ENCODE assay signal across 8 mouse cellular contexts in genomic region chr11:50325496-50326301, GRCm38 (mm10). TPM values are rescaled to one million over a fixed set of nuclear protein-coding genes. Genes with fewer than 3 reads are reported as not detected.
A peak's percentile ranks its signal among the peaks of the same experiment; 100 is the strongest.
DNase-seq lines count a peak whose midpoint lies in the region; ATAC-seq and TF ChIP-seq lines count a peak whose summit lies in the region.

Gene Canx, minus strand, starts transcription at chr11:50325673.

- H3K36me3 ChIP-seq in E14TG2a.4 (ENCODE audit: insufficient read depth, low read length) = peaks cover 58% of the 10 kb centered on the region
- H3K36me3 ChIP-seq in forebrain, embryonic 12.5 days (replicated peaks) = 0 out of 2 replicates have a peak, but pooled peaks cover 6% of the 10 kb centered on the region
- no peaks in the 10 kb centered on the region for H3K36me3 ChIP-seq in heart, postnatal 0 days (replicated peaks; ENCODE audit: control insufficient read depth, insufficient read depth, low read length)
- no peaks in the 10 kb centered on the region for H3K36me3 ChIP-seq in liver, embryonic 16.5 days (ENCODE audit: control insufficient read depth, insufficient read depth)
- no peaks in the 10 kb centered on the region for H3K36me3 ChIP-seq in neural tube, embryonic 13.5 days
- no peaks in the 10 kb centered on the region for H3K36me3 ChIP-seq in testis, adult 2 months (ENCODE audit: control insufficient read depth, insufficient read depth, low read length)

- H3K9me3 ChIP-seq in E14TG2a.4 (ENCODE audit: low read length) = no peaks in the 10 kb centered on the region
- no peaks in the 10 kb centered on the region for H3K9me3 ChIP-seq in forebrain, embryonic 12.5 days
- no peaks in the 10 kb centered on the region for H3K9me3 ChIP-seq in heart, postnatal 0 days (replicated peaks; ENCODE audit: control insufficient read depth, low read length)
- H3K9me3 ChIP-seq in liver, embryonic 16.5 days (replicated peaks; ENCODE audit: control insufficient read depth, low read length) = no peaks in the 10 kb centered on the region
- H3K9me3 ChIP-seq in neural tube, embryonic 13.5 days = no peaks in the 10 kb centered on the region

- H3K9ac ChIP-seq in forebrain, embryonic 12.5 days = peak within 1 kb of the TSS; percentile 91
- peak within 1 kb of the TSS; percentile 93 for H3K9ac ChIP-seq in heart, postnatal 0 days (replicated peaks; ENCODE audit: low read depth, low read length)
- H3K9ac ChIP-seq in liver, embryonic 16.5 days (ENCODE audit: low read depth, low read length) = peak within 1 kb of the TSS; percentile 93
- H3K9ac ChIP-seq in neural tube, embryonic 13.5 days = peak within 1 kb of the TSS; percentile 97

- TF ChIP-seq POLR2A in testis, adult 2 months (IDR thresholded peaks at IDR 0.05; ENCODE audit: control insufficient read depth, low read depth, low read length) = peak; percentile 94

- H3K4me2 ChIP-seq in forebrain, embryonic 12.5 days = peak within 1 kb of the TSS; percentile 88
- H3K4me2 ChIP-seq in heart, postnatal 0 days (ENCODE audit: low read depth, low read length) = peak within 1 kb of the TSS; percentile 88
- peak within 1 kb of the TSS; percentile 84 for H3K4me2 ChIP-seq in liver, embryonic 16.5 days (ENCODE audit: low read depth, low read length)
- peak within 1 kb of the TSS; percentile 88 for H3K4me2 ChIP-seq in neural tube, embryonic 13.5 days

- no peaks in the 10 kb centered on the region for H3K27me3 ChIP-seq in E14TG2a.4 (ENCODE audit: insufficient read depth, low read length)
- H3K27me3 ChIP-seq in forebrain, embryonic 12.5 days = no peaks in the 10 kb centered on the region
- no peaks in the 10 kb centered on the region for H3K27me3 ChIP-seq in heart, postnatal 0 days (ENCODE audit: control insufficient read depth, insufficient read depth, low read length)
- H3K27me3 ChIP-seq in liver, embryonic 16.5 days (ENCODE audit: control insufficient read depth, insufficient read depth, low read depth, low read length) = no peaks in the 10 kb centered on the region
- no peaks in the 10 kb centered on the region for H3K27me3 ChIP-seq in neural tube, embryonic 13.5 days
- H3K27me3 ChIP-seq in testis, adult 2 months (ENCODE audit: control insufficient read depth, insufficient read depth, low read length) = no peaks in the 10 kb centered on the region

- peak within 1 kb of the TSS; percentile 90 for H3K27ac ChIP-seq in forebrain, embryonic 12.5 days
- peak within 1 kb of the TSS; percentile 92 for H3K27ac ChIP-seq in heart, postnatal 0 days (ENCODE audit: low read depth)
- H3K27ac ChIP-seq in liver, embryonic 16.5 days (ENCODE audit: low read length) = peak within 1 kb of the TSS; percentile 89
- peak within 1 kb of the TSS; percentile 93 for H3K27ac ChIP-seq in neural tube, embryonic 13.5 days (replicated peaks)
- peak within 1 kb of the TSS; percentile 98 for H3K27ac ChIP-seq in testis, adult 2 months (ENCODE audit: control insufficient read depth, insufficient read depth, low read depth, low read length)

- under 1% methylated on average over 64 of the region's 64 CpGs for WGBS in forebrain, embryonic 12.5 days
- WGBS in heart, postnatal 0 days = under 1% methylated on average over 64 of the region's 64 CpGs
- WGBS in liver, embryonic 16.5 days (ENCODE audit: insufficient replicate concordance) = under 1% methylated on average over 64 of the region's 64 CpGs
- under 1% methylated on average over 64 of the region's 64 CpGs for WGBS in neural tube, embryonic 13.5 days

- peaks cover 52% of the 10 kb centered on the region for H3K4me1 ChIP-seq in E14TG2a.4 (replicated peaks; ENCODE audit: low read depth, low read length)
- peaks cover 28% of the 10 kb centered on the region for H3K4me1 ChIP-seq in forebrain, embryonic 12.5 days
- H3K4me1 ChIP-seq in heart, postnatal 0 days (ENCODE audit: control insufficient read depth, insufficient read depth) = peaks cover 20% of the 10 kb centered on the region
- peaks cover 22% of the 10 kb centered on the region for H3K4me1 ChIP-seq in liver, embryonic 16.5 days (ENCODE audit: control insufficient read depth, low read depth, low read length)
- H3K4me1 ChIP-seq in neural tube, embryonic 13.5 days (replicated peaks) = peaks cover 44% of the 10 kb centered on the region
- H3K4me1 ChIP-seq in testis, adult 2 months (ENCODE audit: control insufficient read depth, insufficient read depth, low read length) = peaks cover 4% of the 10 kb centered on the region; the same call in 1 of the 2 replicates

- peak; percentile 99 for DNase-seq in c-Kit-positive CD71-positive TER-119-positive erythroid progenitor cells, embryonic 14.5 days (ENCODE audit: low spot score)
- peak; percentile 99 for DNase-seq in heart, postnatal 0 days (ENCODE audit: low spot score)
- DNase-seq in kidney, postnatal 4 days = peak; percentile 96 to 98

- peak; percentile 99 for ATAC-seq in forebrain, embryonic 12.5 days (ENCODE audit: low FRiP score)
- peak; percentile 98 for ATAC-seq in heart, postnatal 0 days (ENCODE audit: insufficient read depth, low read depth)
- peak; percentile 93 for ATAC-seq in liver, embryonic 16.5 days (ENCODE audit: low read depth)
- peak; percentile 98 for ATAC-seq in neural tube, embryonic 13.5 days (ENCODE audit: low read depth)

- peak; percentile 70; the same call in 1 of the 2 replicates for TF ChIP-seq EP300 in heart, postnatal 0 days (IDR thresholded peaks at IDR 0.05; ENCODE audit: low read depth)

- peak within 1 kb of the TSS; percentile 95 for H3K4me3 ChIP-seq in E14TG2a.4 (replicated peaks; ENCODE audit: low read length)
- H3K4me3 ChIP-seq in forebrain, embryonic 12.5 days (replicated peaks) = peak within 1 kb of the TSS; percentile 87
- peak within 1 kb of the TSS; percentile 84 for H3K4me3 ChIP-seq in heart, postnatal 0 days (ENCODE audit: low read depth, low read length)
- H3K4me3 ChIP-seq in liver, embryonic 16.5 days (ENCODE audit: low read depth, low read length) = peak within 1 kb of the TSS; percentile 89
- peak within 1 kb of the TSS; percentile 95 for H3K4me3 ChIP-seq in neural tube, embryonic 13.5 days
- peak within 1 kb of the TSS; percentile 98 for H3K4me3 ChIP-seq in testis, adult 2 months (ENCODE audit: control insufficient read depth, low read depth, low read length)

- no peak for TF ChIP-seq CTCF in E14TG2a.4 (conservative IDR thresholded peaks at IDR 0.05; ENCODE audit: low read length)
- no peak for TF ChIP-seq CTCF in heart, postnatal 0 days (IDR thresholded peaks at IDR 0.05; ENCODE audit: low read depth)
- no peak for TF ChIP-seq CTCF in testis, adult 2 months (IDR thresholded peaks at IDR 0.05; ENCODE audit: control insufficient read depth, insufficient read depth, insufficient replicate concordance, low read depth, low read length)

RNA-seq across cellular contexts. Expression of gene Canx, which starts in this region (rescaled TPM):
- polyA plus RNA-seq in forebrain, embryonic 12.5 days (2016; fragmentation: Nextera tagmentation; extraction: Ambion mirVana) = 287 and 298 TPM in 2 replicates
- total RNA-seq in heart, postnatal 0 days (2014; rRNA removed; ENCODE audit: low replicate concordance) = 120 and 167 TPM in 2 replicates
- polyA plus RNA-seq in heart, postnatal 0 days (2015; fragmentation: Nextera tagmentation; extraction: Ambion mirVana) = 159 and 168 TPM in 2 replicates
- polyA plus RNA-seq in liver, embryonic 16.5 days (2015; fragmentation: Nextera tagmentation; extraction: Ambion mirVana) = 172 and 184 TPM in 2 replicates
- 275 and 302 TPM in 2 replicates for polyA plus RNA-seq in neural tube, embryonic 13.5 days (2015; fragmentation: Nextera tagmentation; extraction: Ambion mirVana)
- polyA plus RNA-seq in testis, adult 2 months (2012; rRNA removed) = 41.5 and 58.3 TPM in 2 replicates

Comparison
In these comparisons a context has a peak if more than half of its experiments do, and no peak if none do; other contexts are left out.
1. Peak in every context shown above with its lines: DNase-seq, ATAC-seq, H3K4me3 ChIP-seq and H3K27ac ChIP-seq.